Mouse (Mus musculus): ENCODE results near the gene Gm49673. TPM values are rescaled to one million over a fixed set of nuclear protein-coding genes. Genes with fewer than 3 reads are reported as not detected.
"Not testable (repeated sequence)": the region's sequence is repeated elsewhere in the genome, so short reads cannot be mapped to it uniquely, and the experiment has no call there.

Gm49673 gene
- polyA plus RNA-seq, 1 experiment from 2014 or later, result 0.27 TPM

GRCm38 (mm10) chr17:8128326-8128993, 19.1 kb downstream of the Gm49673 start:
- 49% methylated on average over 2 of the region's 7 CpGs for WGBS

DNA sequence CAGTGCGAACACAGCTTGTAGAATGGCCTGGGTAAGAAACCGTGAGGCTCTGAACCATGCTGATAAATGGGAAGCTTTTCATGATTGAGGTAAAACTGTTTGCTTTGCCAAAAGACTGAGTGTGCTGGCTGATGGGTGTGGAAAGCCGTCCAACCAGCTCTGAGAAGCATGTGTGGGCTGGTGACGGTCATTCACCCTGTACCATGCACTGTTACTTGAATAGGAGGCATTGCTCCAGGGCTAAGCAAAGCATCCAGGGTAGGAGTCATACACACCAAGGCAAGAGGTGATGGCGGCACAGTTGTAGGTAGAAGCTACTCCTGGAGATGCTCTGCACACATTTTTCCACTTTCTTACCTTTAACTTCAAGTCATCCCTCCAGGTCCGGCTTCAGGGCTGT, 23.0 kb downstream of the Gm49673 start:
- H3K36me3 ChIP-seq; H3K4me2 ChIP-seq; H3K4me1 ChIP-seq; H3K27ac ChIP-seq; H3K9ac ChIP-seq; ATAC-seq (ENCODE audit: insufficient number of reproducible peaks, insufficient read depth, low FRiP score, low TSS enrichment, low read depth); H3K4me3 ChIP-seq; H3K9me3 ChIP-seq; H3K27me3 ChIP-seq: not testable (repeated sequence)
- 92% methylated on average over 3 of the region's 6 CpGs for WGBS

More at GRCm38 (mm10) chr17:8128326-8128993, 19.1 kb downstream of the Gm49673 start:
- not testable (repeated sequence) for H3K9me3 ChIP-seq; H3K36me3 ChIP-seq; H3K4me3 ChIP-seq; H3K4me1 ChIP-seq; H3K9ac ChIP-seq; H3K27ac ChIP-seq; ATAC-seq (ENCODE audit: insufficient number of reproducible peaks, insufficient read depth, low FRiP score, low TSS enrichment, low read depth); H3K27me3 ChIP-seq; H3K4me2 ChIP-seq

GRCm38 (mm10) chr17:8122974-8123373, 24.6 kb downstream of the Gm49673 start:
- not testable (repeated sequence) for H3K36me3 ChIP-seq; H3K9ac ChIP-seq; ATAC-seq (ENCODE audit: insufficient number of reproducible peaks, insufficient read depth, low FRiP score, low TSS enrichment, low read depth); H3K4me2 ChIP-seq; H3K27me3 ChIP-seq; H3K4me3 ChIP-seq; H3K4me1 ChIP-seq; H3K27ac ChIP-seq; H3K9me3 ChIP-seq
- WGBS, result no CpG with 5 or more reads among the region's 3 CpGs

- H3K4me2 ChIP-seq; H3K4me3 ChIP-seq; H3K4me1 ChIP-seq; H3K27ac ChIP-seq; ATAC-seq (ENCODE audit: insufficient number of reproducible peaks, insufficient read depth, low FRiP score, low TSS enrichment, low read depth); H3K27me3 ChIP-seq; H3K9ac ChIP-seq; H3K36me3 ChIP-seq; H3K9me3 ChIP-seq: not testable (repeated sequence)
- WGBS, result no CpG with 5 or more reads among the region's 6 CpGs
Measured at GRCm38 (mm10) chr17:8116928-8117327, 30.7 kb downstream of the Gm49673 start.

- not testable (repeated sequence) for H3K27me3 ChIP-seq; ATAC-seq (ENCODE audit: insufficient number of reproducible peaks, insufficient read depth, low FRiP score, low TSS enrichment, low read depth); H3K9me3 ChIP-seq; H3K4me1 ChIP-seq; H3K4me3 ChIP-seq; H3K36me3 ChIP-seq; H3K27ac ChIP-seq; H3K9ac ChIP-seq; H3K4me2 ChIP-seq
- 70% methylated on average over 7 of the region's 11 CpGs for WGBS
Measured at GRCm38 (mm10) chr17:8116378-8116777, 31.2 kb downstream of the Gm49673 start.

- H3K4me1 ChIP-seq; H3K4me3 ChIP-seq; H3K27ac ChIP-seq; H3K9ac ChIP-seq; H3K9me3 ChIP-seq; ATAC-seq (ENCODE audit: insufficient number of reproducible peaks, insufficient read depth, low FRiP score, low TSS enrichment, low read depth); H3K4me2 ChIP-seq; H3K36me3 ChIP-seq; H3K27me3 ChIP-seq: not testable (repeated sequence)
- no CpG with 5 or more reads among the region's 1 CpGs for WGBS
Measured at GRCm38 (mm10) chr17:8112199-8112598, 35.4 kb downstream of the Gm49673 start.

DNA sequence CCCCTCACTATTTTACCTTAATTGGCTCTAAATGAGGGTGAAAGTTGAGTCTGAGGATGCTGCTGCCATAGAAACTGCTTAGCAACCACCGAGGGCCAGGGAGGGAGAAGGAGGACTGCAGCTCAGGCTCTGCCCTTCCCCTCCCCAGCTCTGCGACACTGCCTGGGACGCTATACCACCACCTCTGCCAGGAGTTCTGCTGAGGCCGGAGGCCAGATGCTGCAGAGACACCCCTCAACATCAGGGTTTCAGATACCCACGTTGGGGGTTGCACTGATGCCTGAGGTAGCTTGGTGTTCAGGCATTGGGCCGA, 46.3 kb downstream of the Gm49673 start:
- ATAC-seq (ENCODE audit: insufficient number of reproducible peaks, insufficient read depth, low FRiP score, low TSS enrichment, low read depth); H3K4me3 ChIP-seq; H3K4me1 ChIP-seq; H3K27me3 ChIP-seq; H3K9ac ChIP-seq; H3K4me2 ChIP-seq; H3K9me3 ChIP-seq; H3K27ac ChIP-seq; H3K36me3 ChIP-seq: not testable (repeated sequence)
- 72% methylated on average over 3 of the region's 6 CpGs for WGBS

- 38% methylated on average over 6 of the region's 26 CpGs for WGBS
- H3K4me2 ChIP-seq; H3K9ac ChIP-seq; H3K27me3 ChIP-seq; H3K4me1 ChIP-seq; ATAC-seq (ENCODE audit: insufficient number of reproducible peaks, insufficient read depth, low FRiP score, low TSS enrichment, low read depth); H3K27ac ChIP-seq; H3K4me3 ChIP-seq; H3K36me3 ChIP-seq; H3K9me3 ChIP-seq: not testable (repeated sequence)
Measured at GRCm38 (mm10) chr17:8100405-8101296, 46.9 kb downstream of the Gm49673 start.

DNA sequence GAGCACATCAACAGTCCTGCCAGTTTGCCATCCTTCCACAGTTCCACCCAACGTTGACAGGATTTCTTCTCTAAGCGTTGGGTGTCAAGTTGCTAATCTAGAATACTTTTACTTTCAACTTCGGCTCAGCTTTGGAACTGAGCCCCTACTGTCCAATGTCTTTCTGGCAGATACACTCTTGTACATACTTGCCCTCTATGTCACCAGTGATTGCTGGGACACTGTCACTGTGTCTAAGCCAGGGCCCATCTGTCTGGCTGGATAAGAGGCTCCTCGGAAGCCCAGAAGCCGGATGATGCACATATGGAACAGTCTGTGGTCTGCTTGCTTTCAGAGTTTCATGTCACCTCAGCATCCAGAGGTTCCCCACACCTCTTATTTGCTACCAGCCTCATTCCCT, 51.4 kb downstream of the Gm49673 start:
- WGBS, result 63% methylated on average over 3 of the region's 5 CpGs
- H3K9me3 ChIP-seq; H3K27me3 ChIP-seq; H3K27ac ChIP-seq; H3K4me2 ChIP-seq; H3K9ac ChIP-seq; H3K4me3 ChIP-seq; H3K4me1 ChIP-seq; ATAC-seq (ENCODE audit: insufficient number of reproducible peaks, insufficient read depth, low FRiP score, low TSS enrichment, low read depth); H3K36me3 ChIP-seq: not testable (repeated sequence)

DNA sequence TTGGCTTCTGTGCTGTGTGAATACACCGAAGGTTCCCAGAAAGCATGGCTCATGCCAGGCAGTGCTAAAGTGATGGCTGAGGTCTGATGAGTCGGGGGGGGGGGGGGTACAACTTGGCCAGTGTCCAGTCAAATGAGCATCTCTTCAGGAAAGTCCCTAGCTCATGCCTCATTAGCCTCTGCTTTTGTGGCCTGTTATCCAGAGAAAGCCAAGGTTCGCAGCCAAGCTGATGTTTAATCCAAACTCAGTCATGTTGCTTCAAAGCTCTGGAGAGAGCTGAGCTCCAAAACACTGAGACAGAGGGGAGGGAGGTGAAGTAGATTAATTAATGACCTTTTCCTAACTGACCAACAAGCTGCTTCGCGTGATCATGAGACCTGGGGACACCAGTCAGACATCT, 51.9 kb downstream of the Gm49673 start:
- not testable (repeated sequence) for H3K9me3 ChIP-seq; H3K36me3 ChIP-seq; H3K4me3 ChIP-seq; H3K4me1 ChIP-seq; H3K27ac ChIP-seq; H3K27me3 ChIP-seq; H3K4me2 ChIP-seq; H3K9ac ChIP-seq; ATAC-seq (ENCODE audit: insufficient number of reproducible peaks, insufficient read depth, low FRiP score, low TSS enrichment, low read depth)
- 50% methylated on average over 3 of the region's 5 CpGs for WGBS

- H3K27ac ChIP-seq; H3K4me1 ChIP-seq; H3K9ac ChIP-seq; H3K27me3 ChIP-seq; H3K4me3 ChIP-seq; H3K4me2 ChIP-seq; ATAC-seq (ENCODE audit: insufficient number of reproducible peaks, insufficient read depth, low FRiP score, low TSS enrichment, low read depth); H3K9me3 ChIP-seq; H3K36me3 ChIP-seq: not testable (repeated sequence)
- WGBS, result 53% methylated on average over 4 of the region's 18 CpGs
Measured at GRCm38 (mm10) chr17:8092537-8093526, 54.8 kb downstream of the Gm49673 start.
